Mouse (Mus musculus) adrenal gland, adult 2 months (tissue): ENCODE measurements around the gene Pus7l. TPM values are rescaled to one million over a fixed set of nuclear protein-coding genes. Genes with fewer than 3 reads are reported as not detected.
A peak's percentile ranks its signal among the peaks of the same experiment; 100 is the strongest.
"Not testable (repeated sequence)": the region's sequence is repeated elsewhere in the genome, so short reads cannot be mapped to it uniquely, and the experiment has no call there.

Experiments used
- DNase-seq: peaks from one replicate; pipeline ENCODE4 v3.0.0; 2021
- polyA plus RNA-seq: library from polyadenylated mRNA; depleted of rRNA; stranded (reverse); fragments of >200 nt; gene quantifications from 2 replicates; pipeline ENCODE4 v1.2.3, GENCODE M21; 2012
- total RNA-seq, 2 experiments: library from RNA; stranded (reverse); gene quantifications; 2 replicates each; pipeline ENCODE4 v1.2.3; 2021

Gene Pus7l
- total and polyA plus RNA-seq, 3 experiments = 2.0 to 3.1 (median 2.9) TPM

DNA sequence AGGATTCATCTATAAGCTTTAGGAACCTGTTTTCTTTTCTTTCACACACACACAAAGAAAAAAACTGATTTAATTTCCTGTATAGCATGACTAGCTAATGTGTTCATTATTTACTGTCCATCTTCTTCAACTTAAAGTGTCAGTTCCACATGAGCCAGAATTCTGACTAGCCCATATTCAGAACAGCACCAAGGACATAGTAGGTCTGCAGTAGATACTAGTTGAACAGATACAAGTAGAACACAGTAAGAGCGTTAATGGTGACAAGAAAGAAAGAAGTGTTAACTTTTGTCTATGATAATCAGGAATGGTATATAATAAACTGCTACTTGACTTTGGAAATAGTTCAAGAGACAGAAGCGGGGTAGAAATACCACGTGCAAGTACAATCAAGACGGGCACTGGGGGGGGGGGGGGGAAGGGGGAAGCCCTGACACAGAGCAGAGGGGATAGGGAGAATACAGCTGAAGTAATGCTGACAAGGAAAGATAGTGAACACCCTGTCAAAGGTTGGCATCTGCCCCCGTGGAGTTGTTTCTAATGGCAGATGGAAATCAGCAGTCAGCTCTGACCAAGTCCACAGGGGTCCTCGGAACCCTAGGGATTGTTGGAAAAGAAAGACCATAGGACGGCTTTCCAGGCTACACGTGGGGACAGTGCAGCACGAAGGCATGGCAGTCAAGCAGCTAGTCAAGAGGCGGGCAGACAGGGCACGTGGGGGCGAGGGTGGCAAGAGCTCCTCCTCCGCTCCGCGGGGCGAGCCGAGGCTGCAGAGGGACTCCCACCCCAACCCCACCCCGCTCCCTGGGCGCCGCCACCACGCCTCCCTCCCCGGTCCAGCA, 559 bp downstream of the Pus7l start:
- no peak for DNase-seq

DNA sequence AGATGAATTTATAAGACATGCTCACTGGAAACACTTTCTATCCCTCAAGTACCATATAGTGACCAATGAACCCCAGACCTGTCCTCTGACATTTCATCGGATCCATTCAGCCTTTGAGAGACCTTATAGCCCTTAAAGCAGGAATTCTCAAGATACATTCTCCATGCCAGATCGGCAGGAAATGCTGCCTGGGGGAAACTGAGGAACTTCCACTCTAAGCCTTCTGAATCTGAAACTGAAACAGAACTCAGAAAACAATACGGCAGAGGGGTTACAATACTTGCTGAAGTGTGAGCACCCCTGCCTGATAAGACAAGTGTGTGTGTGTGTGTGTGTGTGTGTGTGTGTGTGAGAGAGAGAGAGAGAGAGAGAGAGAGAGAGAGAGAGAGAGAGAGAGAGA, 4.1 kb downstream of the Pus7l start:
- no peak for DNase-seq

DNA sequence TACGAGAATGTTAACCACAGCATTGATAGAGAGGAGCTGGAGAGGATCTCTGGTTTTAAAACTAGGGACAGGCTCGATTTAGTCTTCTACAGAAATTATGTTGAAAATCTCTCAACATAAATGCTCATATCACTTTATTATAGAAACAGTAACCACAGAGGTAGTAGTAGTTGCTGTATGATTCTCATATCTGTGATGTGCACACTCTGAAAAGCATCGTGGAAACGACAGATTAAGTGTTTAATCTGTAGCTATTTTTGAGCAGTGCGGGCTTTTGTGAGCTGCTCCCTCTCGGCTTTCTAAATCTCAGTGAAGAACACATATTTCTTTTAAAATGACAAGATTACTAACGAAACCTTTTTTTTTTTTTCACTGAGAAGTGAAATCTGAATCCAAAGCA, 7.8 kb downstream of the Pus7l start:
- no peak for DNase-seq

DNA sequence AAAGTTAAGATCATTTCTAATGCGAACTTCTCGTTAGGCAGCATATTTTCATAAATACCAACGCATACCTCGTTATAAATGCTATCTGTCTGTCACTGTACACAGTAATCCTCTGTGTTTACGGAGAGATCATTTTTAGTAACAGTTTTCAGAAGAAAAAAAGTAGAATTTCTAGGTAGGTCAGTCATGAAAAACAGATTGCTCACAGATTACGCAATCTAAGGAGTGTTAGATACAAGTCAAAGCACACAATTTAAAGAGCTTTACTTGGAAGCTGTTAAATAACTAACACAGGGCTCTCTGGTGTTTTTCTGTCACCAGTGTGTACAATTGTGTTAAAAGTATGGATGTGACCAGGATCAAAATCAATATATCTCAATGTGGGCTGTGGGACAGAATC, 10.4 kb downstream of the Pus7l start:
- DNase-seq = no peak

DNA sequence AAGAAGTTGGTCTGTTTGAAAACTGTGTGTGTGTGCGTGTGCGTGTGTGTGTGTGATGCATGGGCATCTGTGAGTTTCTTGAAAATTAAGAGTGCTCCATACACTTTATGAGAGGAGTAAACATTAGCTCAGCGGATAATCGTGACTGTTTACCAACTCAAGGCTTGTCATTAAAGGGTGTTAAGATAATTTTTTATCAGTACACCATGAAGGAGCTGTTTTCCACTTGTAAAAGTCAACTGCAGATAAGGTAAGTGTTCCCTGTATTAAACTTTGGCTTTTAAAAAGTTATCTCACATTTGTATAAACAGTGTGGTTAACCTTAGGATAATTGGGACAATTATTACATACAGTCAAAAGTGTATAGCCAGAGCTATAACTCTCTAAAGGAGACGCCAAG, 11.0 kb downstream of the Pus7l start:
- DNase-seq = no peak

DNA sequence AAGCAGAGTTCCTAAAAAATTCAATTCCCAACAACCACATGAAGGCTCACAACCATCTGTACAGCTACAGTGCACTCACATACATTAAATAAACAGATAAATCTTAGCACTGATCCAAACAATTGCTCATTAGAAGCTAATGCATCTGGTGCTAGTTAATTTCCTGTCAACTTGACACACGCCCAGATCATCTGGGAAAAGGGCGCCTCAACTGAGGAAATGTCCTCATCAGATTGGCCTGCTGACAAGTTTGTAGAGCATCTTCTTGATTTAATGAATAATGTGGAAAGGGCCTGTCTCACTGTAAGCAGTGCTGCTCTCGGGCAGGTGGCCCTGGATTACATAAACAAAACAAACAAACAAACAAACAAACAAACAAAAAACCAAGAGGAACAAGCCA, 12.8 kb downstream of the Pus7l start:
- DNase-seq = no peak

DNA sequence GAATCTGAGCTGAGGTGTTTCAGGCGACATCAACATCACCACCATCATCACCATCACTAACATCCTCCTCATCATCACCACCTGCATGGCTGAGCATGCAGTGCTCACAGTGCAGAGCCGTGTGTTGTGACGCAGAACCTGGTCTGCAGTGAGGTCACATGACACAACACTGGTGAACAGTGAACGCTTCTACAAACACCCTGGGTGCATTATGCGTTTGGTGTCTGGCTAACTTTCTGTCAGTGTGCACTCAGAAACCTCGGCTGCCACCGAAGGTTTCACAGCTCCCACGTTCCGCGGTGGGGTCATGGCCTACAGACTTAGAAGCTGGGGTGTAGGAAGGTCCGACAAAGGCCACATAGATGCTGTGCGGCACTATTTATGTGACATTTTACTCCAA, 18.4 kb downstream of the Pus7l start:
- DNase-seq = no peak

DNA sequence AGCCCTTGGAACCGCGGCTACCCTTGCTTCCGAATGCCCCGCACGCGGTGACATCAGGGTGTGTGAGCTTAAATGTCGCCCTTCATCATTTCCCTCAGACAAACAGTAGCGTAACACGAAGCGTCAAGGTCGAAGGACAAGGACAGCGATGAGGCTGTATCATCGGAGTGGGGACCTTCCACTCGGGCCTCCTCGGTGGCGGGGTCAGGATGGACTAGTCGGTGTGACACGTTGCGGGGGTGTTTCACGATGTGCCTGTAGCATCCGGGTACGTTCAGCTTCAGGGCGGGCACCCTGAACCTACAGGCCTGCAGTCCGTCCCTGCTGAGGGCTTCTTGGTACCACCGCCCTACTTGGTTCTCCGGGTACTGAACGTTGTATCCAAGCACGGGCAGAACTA, 20.1 kb downstream of the Pus7l start:
- DNase-seq = peak; percentile 26

DNA sequence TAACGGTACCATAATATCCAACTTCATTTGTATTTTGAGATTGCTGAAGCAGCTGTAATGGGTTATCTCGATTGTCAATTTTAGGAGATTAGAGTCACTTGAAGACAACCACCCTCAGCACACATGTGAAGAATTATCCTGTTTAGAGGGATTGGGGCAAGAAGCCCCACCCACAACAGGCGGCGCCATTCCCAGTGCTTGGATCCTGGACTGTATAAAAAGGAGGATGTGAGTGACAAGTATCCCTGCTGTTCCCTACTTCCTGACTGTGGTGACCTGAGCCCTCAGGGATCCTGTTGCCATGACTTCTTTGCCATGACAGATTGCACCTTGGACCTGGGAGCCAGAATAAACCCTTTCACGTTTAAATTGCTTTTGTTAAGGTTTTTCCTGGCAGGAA, 22.4 kb downstream of the Pus7l start:
- no peak for DNase-seq

DNA sequence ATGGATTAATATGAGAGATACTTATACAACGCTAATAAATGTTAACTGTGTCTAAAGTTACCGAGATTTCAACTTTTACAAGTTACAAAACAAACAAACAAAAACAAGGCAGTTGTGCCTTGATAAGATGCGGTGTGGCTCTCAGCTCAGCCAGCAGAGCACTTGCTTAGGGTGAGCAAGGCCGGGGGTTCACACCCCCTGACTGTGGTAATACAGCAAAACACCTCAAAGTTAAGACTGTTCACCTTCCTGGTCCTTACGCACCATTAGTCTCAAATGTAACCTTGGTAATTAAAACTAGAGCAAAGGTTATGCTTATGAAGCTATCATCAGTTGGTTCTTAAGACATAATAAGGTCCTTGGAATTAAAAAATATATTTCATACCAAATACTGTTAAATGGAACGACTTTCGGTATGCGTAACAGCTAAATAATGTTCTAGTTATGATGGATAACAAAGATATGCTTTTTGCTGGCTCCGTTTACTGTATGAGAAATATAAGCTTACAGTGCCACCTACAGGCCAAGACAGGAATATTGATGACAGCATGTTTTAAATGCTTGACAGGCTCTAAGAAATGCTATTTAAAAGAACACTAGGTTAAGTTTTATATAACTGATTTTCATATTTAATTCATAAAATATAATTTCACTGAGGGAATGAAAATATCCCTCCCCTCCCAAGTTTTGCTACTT, 23.0 kb downstream of the Pus7l start:
- DNase-seq = peak; percentile 23

DNA sequence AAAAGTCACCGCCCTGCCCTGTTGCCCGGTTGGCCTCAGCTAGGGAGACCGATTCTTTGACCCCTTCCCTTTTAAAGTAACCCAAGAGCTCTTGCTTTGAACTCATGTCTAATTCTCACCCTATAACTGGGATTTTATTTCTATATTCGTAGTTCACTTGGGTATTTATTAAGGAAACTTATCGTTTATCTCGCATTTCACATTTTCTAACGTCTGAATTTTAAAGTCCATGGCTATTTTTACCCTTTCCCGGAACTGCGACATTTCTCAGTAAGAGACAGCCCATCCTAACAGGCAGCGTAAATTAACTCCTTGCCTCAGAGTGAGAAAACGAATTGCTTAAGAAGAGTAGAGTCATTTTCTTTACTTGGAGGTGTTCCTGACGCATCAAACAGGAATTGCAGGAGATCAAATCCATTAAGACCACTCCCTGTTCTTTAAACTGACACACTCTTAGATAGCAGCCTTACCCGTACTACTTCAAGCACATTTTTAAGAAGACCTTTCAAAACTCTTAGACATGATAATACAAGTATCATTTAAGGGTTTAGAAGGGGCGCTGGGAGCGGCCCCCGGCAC, 25.3 kb downstream of the Pus7l start:
- DNase-seq = no peak

DNA sequence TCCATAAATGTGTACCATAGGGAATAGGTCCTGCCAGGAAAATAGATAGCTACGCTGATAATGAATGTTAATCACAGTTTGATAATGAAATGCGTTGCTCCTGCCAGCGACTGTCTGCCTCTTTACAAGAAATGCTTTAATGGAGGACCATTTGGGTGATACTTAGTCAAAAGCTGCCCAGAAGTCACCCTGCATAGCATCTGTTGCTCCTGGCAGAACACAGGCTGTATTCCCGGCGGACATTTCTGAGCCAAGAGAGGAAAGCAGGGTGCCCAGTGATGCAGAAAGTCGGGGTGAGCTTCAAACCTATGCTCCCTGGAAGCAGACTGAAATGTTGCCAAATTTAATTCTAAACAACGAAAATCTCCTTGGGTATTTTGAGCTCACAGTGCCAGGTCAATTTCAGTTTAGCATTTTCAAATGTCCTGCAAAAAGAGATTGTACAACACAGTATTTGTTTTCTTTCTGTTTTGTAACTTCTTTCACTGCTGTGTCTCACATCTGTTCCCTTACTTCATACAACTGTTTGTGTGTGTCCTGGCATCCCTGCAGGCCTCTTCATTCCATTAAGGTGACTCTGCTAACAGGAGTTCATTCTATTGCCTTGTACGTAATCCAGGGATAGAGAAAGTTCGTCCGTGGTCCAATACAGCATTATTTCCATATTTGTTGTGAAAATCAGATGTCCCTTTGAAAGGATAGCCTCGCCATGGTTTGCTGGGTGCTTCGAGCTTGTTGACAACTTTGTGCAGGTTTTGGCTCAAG, 39.7 kb downstream of the Pus7l start:
- no peak for DNase-seq

DNA sequence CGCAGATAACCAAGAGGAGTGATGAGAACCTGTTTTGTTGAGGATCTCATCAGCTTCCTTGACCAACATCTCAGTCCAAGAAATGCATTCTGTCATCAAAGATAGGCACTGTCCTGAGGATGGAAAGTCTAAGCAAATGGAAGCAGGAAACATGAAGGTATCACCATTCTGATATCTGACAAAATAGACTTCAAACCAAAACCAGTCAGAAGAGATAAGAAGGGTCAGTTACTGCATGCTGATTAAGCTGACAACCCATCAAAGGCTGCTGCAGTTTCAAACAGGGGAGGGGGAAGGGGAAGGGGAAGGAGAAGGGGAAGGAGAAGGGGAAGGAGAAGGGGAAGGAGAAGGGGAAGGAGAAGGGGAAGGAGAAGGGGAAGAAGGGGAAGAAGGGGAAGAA, 44.1 kb downstream of the Pus7l start:
- no peak for DNase-seq

DNA sequence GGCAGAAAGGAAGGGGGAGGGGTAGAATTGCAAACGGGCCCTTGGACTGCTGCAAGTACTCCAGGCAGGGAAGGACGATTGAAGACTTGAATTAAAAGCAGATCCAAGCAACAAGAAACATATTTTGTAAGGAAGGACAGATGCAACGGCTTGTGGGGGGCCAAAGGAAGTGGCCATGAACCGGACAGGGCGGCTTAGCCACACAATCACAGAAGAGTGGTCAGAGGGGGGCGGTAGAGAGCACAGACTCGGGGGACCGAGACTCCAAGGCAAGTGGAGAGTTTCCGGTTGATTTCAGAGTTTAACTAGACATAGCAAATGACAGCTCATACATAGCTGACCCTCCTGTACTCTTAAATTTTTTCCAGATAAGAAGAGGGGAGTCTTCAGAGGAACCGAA, 47.4 kb downstream of the Pus7l start:
- no peak for DNase-seq

DNA sequence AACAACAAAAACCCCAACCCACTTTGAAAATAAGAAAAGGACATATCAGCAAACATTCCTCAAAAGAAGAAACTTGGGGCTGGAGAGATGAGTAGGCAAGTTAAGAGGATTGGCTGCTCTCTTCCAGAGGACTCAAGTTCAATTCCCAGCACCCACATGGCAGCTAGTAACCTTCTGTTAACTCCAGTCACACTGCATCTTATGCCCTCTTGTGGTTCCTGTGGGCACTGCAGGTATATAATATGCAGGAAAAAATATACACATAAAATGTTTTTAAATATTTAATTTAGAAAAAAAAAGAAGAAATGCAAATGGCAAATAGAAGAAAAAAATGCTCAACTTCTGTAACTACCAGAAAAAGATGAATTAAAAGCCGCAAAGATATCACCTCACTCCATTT, 48.9 kb downstream of the Pus7l start:
- no peak for DNase-seq

DNA sequence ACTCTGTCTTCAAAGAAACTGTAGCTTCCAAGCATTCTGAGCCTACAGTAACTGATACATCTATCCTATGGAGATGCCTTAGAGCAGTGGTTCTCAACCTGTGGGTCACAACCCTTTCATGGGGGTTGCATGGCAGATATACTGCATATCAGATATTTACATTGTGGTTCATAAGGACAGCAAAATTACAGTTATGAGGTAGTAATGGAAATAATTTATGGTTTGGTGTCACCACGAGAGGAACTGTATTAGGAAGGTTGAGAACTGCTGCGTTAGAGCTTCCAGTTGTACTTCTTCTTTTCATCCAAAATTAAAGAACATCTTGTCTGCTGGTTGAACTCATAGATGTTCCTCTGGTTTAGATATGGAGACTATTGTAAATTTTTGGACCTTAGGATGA, 53.9 kb downstream of the Pus7l start:
- DNase-seq = no peak

DNA sequence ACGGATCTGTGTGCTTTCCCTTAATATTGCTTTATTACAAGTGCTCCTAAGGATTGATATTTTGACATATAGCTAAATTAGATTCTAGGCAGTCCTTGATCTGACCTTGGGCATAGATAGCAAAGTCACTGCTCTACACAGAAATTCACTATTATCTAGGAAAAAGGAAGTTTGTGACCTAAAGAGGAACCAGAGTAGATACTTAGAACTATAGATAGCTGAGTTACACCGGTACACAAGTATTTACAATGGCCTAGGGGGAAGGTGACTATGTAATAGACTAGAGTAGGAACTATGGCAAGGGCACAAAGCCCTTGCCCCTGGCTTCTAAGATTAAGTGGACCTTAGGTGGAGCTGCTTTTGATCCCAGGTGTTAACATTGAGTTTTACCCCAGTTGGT, 55.3 kb downstream of the Pus7l start:
- DNase-seq = not testable (repeated sequence)

DNA sequence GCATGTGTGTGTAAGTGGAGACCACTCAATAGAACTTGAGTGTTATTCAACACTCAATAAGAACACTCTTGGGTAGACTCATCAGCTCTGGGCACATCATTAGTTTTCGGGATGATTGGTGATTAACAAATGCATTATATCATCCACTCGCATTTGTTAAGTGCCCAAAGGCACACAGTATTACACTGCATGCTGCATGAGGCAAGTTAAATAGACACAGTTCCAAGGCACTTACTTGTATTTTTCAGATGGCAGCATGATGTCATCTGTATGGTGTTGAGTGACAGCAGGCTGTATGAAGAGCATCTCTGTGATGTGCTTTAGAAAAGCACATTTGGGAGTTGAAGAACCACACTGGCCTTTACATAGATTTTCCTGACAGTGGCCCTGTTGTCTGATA, 60.8 kb downstream of the Pus7l start:
- no peak for DNase-seq

DNA sequence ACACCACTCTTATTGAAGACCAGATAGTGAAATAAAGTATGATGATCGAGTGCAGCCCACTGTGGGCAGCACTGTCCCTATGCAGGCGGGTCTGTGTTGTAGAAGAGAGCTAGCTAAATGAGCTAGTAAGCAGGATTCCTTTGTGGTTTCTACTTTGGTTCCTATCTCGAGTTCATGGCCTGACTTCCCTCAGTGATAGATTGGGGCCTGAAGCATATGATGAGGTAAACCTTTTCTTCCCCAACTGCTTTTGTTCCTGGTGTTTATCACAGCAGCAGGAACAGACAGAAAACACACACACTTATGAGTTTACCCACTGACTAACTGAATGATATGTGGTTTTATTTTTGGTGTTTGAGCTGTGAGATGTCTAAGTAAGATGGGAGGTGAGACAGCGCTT, 62.6 kb downstream of the Pus7l start:
- no peak for DNase-seq

DNA sequence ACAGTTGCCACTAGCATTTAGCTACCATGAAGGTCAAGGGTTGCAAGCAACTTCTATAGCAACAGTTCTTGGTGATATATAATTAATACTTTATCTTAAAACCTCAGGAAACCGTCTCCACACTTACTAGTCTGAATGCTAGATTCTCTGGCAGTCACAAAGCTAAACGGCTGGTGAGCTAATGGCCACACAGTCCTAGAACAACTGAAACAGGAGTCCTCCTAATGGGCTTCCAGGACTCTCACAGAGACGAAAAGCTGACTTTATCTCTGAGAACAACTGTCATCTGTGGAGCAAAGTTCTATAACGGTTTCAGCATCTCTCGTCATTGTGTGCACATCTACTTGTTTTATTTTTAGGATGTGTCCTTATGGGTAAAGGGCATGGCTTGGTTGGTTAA, 63.1 kb downstream of the Pus7l start:
- no peak for DNase-seq

DNA sequence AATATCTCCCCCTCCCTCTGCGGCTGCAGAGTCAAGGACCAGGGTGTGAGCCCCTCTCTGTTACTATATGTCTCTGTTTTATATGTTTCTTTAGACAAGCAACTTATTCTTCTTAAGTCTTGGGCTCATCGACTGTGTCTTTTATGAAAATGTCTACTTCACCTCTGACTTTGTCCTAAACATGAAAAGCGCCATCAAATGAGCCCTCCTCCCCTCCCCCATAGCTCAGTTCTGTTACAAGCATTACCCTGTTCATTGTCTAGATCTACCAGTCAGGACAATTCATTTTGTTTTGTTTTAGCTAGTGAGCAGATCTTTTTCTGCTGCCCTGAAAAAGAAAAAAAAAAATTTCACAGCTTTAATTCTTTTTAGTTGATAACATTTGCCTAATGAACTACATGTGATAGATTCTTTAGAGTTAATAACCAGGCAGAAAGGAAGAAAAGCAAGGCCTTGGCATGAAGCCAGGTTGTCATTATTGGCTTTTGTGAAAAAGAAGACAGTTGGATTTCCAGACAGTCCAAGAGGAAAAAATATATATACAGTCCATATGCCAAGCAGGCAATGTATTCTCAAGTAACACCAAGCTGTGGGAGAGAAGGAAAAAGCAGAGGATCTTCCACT, 63.7 kb downstream of the Pus7l start:
- no peak for DNase-seq

DNA sequence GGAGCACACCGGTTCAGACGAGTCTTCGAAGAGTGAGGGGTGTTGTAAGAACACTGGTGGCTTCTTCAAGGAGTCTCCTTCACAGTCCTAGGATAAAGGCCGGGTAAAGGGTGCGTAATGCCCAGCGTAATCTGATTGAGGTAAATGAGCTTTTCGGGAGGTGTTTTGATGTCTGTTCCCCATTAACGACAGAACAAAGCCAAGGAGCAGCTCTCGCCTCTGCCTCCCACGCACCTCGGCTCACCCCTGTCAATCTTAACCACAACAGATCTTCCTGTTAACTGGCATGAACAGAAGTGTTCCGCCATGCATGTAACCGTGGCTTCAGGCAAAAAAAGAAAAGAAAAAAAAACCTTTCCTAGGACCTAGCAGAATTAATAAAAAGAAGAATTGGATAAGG, 64.6 kb downstream of the Pus7l start:
- no peak for DNase-seq
